Mouse (Mus musculus) bone marrow, adult 2 months (tissue): ENCODE measurements around the gene Golt1a.

Source experiments
- CTCF ChIP-seq: fragments of 200-500 bp; IDR thresholded peaks from 2 replicates; pipeline ENCODE4 v1.5.1; 2011; ENCODE audit warnings: low read length, control low read depth; ENCODE audit not compliant: control insufficient read depth, insufficient read depth
- POLR2A ChIP-seq: fragments of 200-500 bp; IDR thresholded peaks from 2 replicates; pipeline ENCODE4 v1.6.1; 2011; ENCODE audit warnings: low read depth, mild to moderate bottlenecking, control low read depth, low read length, borderline replicate concordance; ENCODE audit not compliant: control insufficient read depth

DNA sequence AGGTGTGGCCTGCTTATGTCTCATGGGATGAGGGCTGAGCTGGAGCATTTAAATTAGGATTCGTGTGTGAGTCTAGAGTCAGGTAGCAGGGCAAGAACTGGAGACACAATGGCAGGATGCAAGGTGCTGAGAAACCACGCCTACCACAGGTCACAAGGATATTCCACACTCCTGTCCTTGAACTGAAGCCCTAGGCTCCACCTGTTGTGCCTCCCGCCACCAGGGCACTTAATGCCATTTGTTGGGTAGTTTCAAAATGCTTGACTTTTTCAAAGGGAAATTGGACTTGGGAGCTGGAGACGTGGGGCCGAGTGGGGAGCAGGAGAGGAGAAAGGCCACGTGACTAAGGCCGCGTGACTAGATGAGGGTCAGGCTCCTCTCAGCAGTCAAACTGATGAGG is 16.4 kb downstream of the Golt1a start:
- no peak for TF ChIP-seq CTCF
- no peak for TF ChIP-seq POLR2A
